Mouse (Mus musculus): ENCODE data around the gene Npas3. TPM values are rescaled to one million over a fixed set of nuclear protein-coding genes. Genes with fewer than 3 reads are reported as not detected.

The Npas3 gene
- total RNA-seq, 1 experiment from 2014 or later: 1.6 TPM

DNA sequence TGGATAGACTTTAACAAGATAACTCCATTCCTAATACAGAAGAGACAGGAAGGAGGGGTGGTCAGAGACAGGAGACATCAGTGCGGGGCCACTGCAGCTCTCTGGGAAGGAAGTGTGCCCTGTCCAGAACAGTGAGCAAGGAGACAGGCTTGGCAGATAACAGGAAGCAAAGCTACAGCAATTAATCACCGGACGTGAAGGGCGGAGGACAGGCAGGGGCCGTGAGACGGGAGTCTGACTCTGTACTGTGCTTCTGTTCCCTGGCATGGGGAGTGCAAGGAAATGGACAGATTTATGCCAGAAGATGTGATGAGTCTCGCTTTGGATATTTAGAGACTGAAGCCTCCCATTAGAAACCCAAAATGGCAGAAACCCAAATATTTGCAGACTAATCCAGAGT, 47.3 kb downstream of the Npas3 start:
- peak; percentile 52 for DNase-seq

DNA sequence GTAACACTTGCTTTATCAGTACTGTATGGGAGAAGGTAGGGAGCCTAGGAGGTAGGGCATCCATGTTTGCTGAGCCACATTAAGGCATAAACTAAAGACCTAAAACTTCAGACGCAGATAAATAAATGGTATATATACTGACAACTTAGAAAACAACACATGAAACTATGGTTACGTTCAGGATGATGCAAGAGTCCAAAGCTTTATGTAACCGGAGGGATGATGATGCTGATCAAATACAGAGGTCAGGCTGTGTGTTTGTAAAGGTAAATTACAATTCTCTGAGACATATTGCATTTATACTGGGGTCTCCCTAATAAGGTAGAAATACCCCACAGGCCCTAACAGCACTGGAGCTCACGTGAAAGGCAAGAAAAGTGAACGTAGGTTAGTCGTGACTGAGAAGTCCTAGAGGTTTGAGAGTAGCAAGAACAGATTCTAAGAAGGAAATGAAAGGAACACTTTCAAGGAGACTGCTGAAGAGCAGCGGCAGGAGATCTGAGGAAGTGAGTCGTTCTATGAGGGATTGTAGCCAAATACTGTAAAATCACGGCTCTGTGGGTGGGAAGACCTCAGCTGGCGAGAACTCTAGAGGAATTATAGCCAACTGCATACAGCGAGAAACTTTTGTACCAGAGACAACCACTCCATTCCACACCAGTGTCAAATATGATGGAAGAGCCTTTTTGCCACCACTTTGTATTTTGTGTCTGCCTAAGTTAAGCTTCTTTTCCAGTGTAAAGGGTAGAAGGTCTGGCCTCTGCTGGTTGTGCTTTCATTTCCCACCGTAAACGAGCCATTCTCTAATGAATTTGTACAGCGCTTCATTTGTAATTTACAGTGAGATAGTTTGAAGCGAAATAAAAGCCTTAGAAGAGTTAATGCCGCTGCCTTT, 49.7 kb downstream of the Npas3 start:
- DNase-seq: no peak

DNA sequence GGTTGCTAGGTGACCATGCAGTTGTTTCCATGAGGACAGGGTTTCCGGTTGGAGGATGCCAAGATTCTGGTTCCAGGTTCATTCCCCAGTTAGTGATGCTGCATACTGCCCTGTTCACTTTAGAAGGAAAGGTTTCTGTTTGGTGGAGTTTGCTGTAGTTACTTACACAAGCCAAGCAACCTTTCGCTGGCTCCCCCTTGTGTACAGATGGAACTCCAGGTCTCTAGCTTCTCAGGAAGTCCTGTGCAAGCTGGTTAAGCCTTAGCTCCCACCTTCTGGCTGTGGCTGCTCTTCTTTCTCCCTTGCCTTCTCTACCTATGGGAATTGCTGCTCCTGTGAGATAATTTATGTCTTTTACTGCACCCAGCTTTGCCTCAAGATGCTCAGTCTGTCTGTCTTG, 52.5 kb downstream of the Npas3 start:
- peak; percentile 30 for DNase-seq

DNA sequence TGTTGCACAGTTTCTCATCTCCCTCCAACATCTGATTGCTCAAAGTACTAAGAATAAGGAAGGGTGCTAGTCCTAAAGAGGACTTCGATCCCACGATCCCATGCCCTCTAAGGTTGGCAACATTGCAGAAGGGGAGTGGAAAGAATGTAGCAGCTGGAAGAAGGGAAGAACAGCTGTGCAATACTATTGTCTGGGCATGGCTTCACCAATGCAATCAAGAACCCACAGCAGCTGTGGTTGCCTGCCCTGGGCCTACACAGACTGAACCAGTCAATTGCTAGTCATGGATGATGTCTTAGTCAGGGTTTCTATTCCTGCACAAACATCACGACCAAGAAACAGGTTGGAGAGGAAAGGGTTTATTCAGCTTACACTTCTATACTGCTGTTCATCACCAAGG, 53.7 kb downstream of the Npas3 start:
- no peak for DNase-seq

DNA sequence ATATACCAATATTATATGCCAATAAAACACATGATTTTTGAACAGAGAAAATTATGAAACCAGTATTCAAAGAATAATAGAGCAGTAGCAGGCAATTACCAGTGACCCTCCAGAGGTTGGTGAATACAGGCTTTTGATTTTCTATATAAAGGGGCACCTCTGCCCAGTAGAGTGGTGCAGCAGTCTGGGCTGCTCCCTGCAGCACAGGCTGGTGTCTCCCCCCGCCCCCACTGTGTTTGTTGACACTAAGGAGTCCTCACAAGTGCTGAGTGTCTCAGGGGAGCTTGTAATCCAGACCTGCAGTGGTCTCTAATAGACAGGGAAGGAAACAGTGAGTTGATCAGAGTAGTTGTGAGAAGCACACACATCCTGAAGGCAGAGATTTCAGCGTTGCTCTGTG, 68.2 kb downstream of the Npas3 start:
- no peak for DNase-seq

DNA sequence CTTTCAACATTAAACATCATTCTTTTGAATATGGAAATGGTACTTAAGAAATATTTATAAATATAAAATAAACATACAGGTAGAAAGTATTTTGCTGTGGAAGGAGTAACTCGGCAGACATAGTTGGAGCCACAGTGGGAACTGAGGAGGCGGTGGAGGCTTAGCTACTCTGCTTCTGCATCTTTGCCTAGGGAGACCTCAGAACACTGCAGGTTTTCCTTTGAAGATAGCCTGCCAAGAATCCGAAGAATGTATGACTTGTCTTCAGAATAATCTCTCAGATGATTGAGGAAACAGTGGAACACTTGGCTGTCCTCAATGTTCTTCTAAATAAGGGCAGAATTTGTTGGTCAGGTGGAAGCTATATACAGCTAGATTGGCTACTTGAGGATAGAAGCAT, 69.3 kb downstream of the Npas3 start:
- DNase-seq: no peak

DNA sequence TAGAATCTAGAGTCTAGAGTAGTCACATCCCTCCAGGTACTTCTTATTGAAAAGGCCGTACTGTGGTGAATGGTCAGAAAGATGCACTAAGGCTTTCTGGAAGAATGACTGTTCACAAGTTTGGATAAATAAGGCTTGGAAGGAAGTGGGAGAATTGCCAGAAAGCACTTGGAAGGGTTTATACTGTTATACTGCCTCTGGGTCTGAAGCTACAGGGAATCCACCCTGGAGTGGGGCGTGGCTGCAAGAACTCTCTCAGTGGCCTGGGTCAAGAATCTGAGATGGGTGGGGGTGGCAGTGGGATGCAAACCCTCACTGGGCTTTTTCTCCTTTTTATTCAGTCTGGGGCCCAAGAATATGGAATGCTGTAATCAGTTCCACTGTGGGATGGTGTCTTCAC, 72.0 kb downstream of the Npas3 start:
- no peak for DNase-seq

DNA sequence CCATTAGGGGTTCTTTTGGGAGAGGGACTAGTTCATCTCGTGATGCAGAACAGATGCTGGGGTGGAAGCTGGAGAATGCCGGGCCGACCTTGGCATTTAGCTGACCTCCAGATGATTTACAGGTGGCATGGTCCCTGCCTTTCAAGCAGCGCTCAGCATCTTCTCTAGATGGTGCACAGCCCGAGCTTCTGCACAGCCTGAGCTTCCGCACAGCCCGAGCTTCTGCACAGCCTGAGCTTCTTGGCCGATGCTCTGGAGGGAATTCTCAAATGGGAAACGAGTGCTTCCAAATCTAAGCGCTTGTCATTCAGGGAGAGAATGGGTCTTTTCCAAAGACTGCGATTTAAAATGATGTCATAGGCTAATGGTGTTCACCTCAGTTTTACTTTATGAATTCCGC, 72.5 kb downstream of the Npas3 start:
- no peak for DNase-seq

DNA sequence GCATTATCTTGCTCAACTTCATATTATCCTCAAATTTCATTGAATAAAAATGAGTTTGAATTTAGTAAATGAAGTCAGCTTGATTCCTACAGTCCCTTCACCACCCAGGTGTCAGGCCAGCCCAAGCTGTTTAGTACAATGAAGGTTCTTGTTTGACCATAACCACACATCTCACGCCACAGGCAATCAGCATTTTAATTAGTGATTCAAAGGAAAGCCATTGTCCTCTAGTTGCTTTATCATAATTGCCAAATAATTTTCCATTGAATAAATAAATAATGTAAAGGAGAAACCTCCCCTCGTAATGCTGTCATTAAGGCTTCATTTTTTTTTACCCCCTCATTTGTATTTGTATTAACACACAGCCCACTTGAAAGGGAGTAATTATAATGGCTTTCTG, 73.5 kb downstream of the Npas3 start:
- DNase-seq: no peak

DNA sequence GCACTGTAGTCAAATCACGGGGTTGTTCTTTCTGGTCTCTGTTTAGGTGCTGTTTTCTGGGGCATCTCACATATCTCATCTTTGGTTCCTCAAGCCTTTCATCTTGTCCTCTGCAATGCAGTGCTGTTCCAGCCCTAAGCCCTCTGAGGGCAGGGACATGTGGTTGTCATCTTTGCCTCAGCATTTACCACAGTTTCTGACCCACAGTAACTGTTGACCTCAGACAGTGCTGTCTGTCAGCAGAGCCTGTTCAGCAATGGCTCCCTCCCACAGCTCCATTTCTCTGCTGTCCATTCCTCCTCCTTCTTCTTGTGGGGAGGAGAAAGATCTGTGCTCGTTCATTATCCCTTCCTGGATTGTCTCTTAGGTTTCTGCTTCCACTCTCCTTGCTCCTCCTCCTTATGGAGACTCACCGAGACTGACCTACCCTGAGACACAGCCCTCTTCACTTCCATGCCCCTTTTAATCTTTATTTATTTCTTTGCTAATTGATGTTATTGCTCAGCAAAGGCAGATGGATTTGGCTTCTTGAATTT, 79.2 kb downstream of the Npas3 start:
- no peak for DNase-seq

DNA sequence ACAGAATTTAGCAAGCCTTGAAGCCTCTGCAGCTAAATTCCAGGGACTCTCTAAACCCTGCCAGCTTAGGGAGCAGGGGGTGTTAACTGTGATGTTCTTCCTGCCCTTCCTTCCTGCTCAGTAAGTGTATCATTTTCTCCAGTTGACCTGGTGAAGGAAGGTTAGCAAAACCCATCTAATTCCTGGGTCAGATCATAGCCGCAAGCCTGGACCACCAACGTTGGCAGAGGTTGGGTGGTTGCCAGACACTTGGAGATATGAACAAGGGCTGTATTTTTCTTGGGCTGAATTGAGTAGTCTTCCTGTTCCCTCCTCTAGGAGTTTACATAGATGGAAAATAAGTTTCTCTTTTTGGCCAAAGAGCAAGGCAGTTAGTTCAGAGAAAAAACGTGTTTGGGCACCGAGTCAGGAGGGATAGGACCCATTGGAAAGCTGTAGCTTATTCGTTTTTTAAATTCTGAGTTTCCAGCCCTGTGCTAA, 79.8 kb downstream of the Npas3 start:
- peak; percentile 21 for DNase-seq

DNA sequence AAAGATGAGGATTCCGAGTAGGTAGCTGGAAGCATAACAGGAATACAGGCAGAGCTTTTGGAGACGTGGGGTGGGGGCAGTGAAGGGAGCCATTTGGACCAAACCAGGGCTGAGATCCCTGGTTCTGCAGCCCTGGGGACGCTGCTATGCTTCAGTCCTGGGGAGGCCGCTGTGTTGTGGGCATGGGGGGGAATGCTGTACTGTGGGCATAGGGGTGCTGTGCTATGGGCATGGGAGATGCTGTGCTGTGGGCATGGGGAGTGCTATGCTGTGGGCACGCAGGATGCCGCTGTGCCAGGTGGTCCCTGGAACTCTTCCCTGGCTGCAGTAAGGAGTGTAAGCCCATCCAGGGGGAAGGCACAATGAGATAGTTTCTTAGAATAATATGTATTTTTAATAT, 81.7 kb downstream of the Npas3 start:
- no peak for DNase-seq

DNA sequence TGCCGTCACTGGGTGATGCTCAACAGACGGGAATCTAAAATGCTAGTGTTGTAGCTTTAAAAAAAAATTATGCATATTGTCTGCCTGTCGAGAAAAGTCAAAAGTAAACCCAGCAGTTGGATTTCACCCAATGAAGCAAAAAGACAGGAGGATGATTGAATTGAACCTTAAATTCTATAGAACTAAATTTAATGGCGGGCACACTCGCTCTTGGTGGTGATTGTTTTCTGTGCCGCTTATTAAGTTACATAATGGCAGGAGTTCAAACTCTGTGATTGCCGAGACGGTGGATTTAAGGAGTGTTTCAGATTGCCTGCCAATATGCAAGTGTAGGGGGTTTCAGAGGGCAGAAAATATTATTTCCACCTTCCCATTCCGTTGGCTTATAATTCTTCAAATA, 82.9 kb downstream of the Npas3 start:
- DNase-seq: no peak

DNA sequence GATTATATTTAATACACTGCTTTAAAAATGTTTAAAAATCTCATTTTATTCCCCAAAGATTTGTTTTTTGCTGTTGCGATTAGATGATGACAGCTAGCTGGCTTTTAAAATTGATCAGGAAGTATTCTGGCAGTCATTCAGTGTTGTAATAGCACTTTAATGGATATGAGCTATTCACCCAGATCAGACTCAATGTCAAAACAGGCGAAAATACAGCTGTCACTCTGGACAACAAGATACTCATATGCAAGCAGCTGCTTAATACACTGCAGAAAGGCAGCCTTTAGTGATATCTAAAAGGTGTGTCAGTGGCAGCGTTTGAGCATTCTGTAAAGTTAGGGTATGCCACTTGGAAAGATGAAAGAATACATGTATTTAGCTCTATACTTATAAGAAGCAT, 83.3 kb downstream of the Npas3 start:
- DNase-seq: no peak

DNA sequence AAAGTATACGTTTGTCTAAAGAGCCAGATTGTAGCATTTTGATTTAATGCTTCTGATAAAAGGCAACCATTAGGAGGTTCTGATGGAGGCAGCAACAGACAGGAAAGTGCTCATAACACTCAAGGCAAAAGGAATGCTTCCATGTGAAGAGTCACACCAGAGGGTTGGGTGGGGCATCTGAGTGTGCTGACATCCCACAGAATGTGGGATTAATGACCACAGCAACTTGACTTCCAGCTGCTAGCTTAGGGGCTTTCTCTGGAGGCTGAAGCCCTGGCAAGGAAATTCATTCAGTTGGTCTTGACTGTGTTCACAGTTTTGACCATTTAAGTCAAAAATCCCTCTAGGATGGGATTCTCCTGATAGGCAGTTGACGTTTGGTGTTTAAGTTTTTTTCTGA, 84.8 kb downstream of the Npas3 start:
- no peak for DNase-seq

DNA sequence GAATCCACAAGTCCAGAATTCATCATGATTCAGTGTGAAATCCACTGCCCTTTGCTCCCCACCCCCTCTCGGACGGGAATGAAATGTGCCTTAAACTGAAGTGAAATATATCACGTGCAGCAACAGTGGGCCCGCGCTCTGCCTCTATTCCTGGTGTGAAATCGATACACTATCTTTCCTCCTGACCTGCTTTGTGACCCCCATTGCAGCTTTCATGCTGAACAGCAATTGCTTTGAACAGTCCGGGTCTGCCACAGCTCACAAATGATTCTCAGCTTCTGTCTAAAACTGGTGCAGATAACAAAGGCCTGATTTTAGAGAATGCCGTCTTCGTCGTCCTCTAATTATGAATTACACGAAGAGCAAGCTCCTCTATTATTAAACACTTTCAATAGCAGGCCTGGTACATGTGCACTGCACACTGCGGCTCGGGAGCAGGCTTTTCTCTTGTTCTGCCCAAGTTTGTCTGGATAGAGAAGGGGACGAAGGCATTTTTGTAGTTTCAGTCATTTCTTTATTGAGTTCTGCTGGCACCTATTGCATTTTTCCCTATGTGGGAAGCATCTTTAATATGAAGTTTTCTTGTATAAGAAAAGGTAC, 90.0 kb downstream of the Npas3 start:
- DNase-seq: no peak

DNA sequence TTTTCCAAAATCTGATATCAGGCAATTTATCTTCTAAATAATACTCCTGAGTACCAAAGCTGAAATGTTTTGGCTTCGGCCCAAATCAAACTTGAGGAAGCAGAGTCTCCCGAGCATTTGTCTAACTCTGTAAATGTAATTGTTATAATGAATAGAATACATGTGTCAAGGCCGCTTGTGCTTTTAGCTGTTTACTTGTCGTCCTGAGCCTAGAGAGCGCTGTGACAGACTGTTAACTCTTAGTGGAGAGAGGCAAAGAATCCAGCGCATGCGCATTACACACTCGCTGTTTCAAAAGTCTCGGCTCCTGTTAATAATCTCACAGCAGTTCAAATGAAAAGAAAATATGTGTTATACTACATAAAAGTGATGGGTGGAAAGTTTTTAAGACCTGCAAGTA, 94.3 kb downstream of the Npas3 start:
- peak; percentile 23 for DNase-seq

DNA sequence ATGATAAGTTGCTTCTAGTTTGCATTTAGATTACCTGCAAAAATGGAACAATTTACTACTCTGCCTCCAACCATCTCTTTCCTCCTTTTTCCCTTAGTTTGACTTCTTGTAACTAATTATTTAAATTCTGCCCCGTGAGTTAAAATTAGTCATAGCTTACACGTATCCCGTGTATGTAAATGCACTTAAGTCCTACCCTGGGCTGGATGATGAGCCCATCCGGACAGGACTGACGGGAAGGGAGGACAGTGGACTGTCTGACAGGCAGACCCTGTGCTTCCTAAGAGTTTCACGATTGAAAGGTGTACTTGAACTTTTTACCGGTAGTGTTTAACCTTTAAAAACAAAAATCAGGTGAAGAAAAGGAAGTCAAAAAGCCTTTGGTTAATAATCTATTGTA, 103.4 kb downstream of the Npas3 start:
- no peak for DNase-seq

DNA sequence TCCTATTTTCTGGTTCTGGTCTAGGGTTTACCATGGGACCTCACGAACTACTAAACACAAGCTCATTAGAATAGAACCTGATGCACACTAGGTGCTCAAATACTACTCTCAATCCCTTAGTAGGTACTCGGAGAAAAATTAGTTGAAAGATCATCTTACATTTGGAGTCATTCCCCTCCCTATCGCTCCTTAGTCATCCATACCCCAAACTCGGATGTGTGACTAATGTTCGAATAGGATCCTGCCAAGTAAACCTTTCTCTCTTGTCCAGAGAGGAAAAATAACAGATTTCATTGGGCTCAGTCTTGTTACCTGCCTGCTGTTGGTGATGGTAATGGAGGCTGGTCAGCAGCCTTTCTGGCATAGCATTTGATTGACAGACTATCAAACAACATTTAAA, 117.3 kb downstream of the Npas3 start:
- no peak for DNase-seq

DNA sequence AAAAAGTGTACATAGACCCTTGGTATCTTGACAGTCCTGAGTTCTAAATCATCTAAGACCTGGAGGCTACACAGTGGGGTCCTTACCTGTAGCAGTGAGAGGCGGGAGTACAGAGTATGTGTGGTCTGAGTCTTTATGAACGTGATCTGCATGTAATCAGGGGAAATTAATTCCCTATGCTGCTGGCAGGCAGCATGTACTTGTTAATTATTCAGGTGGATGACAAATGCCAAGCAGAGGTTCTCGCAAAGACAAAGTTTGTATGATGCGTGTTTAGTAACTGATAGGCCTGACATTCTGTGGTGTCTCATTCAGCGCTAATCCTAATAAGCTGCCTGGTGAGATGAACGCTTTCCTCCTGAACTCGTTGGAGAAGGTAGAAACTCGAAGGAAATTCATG, 136.4 kb downstream of the Npas3 start:
- no peak for DNase-seq

DNA sequence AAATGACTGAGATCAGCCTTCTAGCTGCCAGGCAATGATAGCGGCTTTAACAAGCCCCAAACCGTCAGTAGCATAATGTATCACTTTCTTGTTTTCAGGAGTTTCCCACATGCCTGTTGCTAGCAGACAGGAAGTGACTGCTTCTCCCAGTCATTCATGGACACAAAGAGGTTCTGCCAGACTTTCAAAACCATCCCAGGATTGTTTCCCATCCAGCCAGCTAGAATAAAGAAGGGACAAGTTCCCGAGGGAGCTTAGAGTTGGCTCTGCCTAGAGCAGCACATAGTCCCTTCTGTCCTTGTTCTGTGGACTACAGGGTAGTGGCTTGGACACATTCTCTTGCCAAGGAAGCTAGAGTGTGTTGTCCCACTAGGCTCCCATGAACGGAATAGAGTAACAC, 157.4 kb downstream of the Npas3 start:
- DNase-seq: no peak

DNA sequence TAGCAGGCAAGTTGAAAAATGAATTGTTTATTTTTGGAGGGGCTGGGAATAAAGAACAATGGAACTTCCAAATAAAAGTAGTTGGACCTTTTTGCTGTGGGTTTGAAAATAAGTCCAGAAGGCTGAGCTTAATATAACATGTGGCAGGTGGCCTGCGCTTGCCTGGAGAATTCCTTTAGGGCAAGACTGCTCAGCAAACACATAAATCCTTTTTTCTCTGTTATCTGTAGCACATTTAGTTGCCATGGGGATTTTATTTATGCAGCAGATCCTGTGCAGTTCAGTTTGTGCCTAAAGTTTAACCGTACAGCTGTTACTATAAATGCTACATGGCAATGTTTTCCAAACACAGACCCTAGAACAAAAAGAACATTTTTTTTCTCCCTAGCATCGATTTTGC, 159.3 kb downstream of the Npas3 start:
- DNase-seq: no peak

DNA sequence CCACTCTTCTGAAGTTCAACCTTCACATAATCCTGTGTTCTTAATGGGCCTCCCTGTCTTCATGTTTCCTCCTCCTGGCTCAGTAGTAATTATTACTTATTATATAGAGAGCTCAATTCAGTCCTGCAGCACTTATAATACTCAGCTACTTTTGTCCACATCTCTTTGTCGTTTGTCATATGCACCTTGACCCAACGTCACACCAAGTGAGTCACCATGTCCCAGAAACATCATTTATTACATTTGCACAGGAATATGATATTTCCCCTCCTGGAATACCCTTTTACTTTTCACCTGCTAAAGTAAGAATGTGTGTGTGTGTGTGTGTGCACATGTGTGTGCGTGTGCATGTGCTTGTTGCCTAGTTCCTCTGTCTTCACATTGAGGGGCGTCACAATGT, 161.2 kb downstream of the Npas3 start:
- DNase-seq: no peak

DNA sequence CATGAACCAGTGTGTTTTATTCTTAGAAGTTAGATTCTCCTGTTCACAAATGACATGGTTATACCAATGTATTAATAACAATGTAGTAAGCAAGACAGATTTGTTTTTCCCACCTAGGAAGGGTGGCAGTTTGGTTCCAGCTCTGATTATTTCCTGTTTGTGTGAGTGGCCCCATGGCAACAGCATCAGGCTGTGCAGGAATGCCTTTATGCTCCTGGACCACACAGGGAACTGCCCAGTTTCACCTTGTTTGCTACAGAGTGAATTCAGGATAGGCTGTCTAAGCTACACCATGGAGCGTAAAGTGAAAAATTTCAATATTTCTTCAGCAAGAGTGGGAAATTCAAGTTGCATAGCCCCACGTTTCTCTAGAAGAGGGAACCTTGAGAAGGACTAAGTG, 162.2 kb downstream of the Npas3 start:
- DNase-seq: no peak
